Mouse (Mus musculus): ENCODE results near the gene Mrpl47. TPM values are rescaled to one million over a fixed set of nuclear protein-coding genes. Genes with fewer than 3 reads are reported as not detected.
"Not testable (repeated sequence)": the region's sequence is repeated elsewhere in the genome, so short reads cannot be mapped to it uniquely, and the experiment has no call there.

The Mrpl47 gene
- polyA plus RNA-seq, 1 experiment = 48.8 TPM

GRCm38 (mm10) chr3:32736244-32737171, 897 bp downstream of the Mrpl47 start, which contains the start of gene Ndufb5:
Ndufb5 (plus strand) TSS chr3:32736990.
- Histone ChIP-seq H3K4me3 (ENCODE audit: low read depth, low read length) (peak within 1 kb of the TSS; percentile 97), H3K27me3 (ENCODE audit: control insufficient read depth, insufficient read depth, low read length, poor library complexity, severe bottlenecking) (no peaks in the 10 kb centered on the region), H3K9ac (ENCODE audit: low read depth, poor library complexity, severe bottlenecking) (peak within 1 kb of the TSS; percentile 75), H3K27ac (ENCODE audit: insufficient read depth, low read length) (peak within 1 kb of the TSS; percentile 30), H3K9me3 (replicated peaks; ENCODE audit: control insufficient read depth, insufficient read depth, low read length, poor library complexity, severe bottlenecking) (no peaks in the 10 kb centered on the region), H3K4me1 (ENCODE audit: control insufficient read depth, insufficient read depth, low read length) (no peaks in the 10 kb centered on the region), H3K36me3 (ENCODE audit: control insufficient read depth, insufficient read depth, low read length, poor library complexity, severe bottlenecking) (peaks cover 12% of the 10 kb centered on the region)
- TF ChIP-seq EP300 (IDR thresholded peaks at IDR 0.05; ENCODE audit: insufficient read depth, low read depth, low read length) (peak; percentile 71), POLR2A (IDR thresholded peaks at IDR 0.05; ENCODE audit: insufficient read depth, low read length) (peak; percentile 8), CTCF (IDR thresholded peaks at IDR 0.05; ENCODE audit: low read depth, low read length) (no peak)

GRCm38 (mm10) chr3:32727861-32728260, 9.5 kb downstream of the Mrpl47 start:
- H3K4me3 ChIP-seq (ENCODE audit: low read depth, low read length) = no peak overlapping the region
- no peak overlapping the region for H3K9ac ChIP-seq (ENCODE audit: low read depth, poor library complexity, severe bottlenecking)
- peaks cover 10% of the 10 kb centered on the region for H3K9me3 ChIP-seq (replicated peaks; ENCODE audit: control insufficient read depth, insufficient read depth, low read length, poor library complexity, severe bottlenecking)
- no peaks in the 10 kb centered on the region for H3K27me3 ChIP-seq (ENCODE audit: control insufficient read depth, insufficient read depth, low read length, poor library complexity, severe bottlenecking)
- no peak overlapping the region for H3K27ac ChIP-seq (ENCODE audit: insufficient read depth, low read length)
- peaks cover 69% of the 10 kb centered on the region for H3K36me3 ChIP-seq (ENCODE audit: control insufficient read depth, insufficient read depth, low read length, poor library complexity, severe bottlenecking)
- no peaks in the 10 kb centered on the region for H3K4me1 ChIP-seq (ENCODE audit: control insufficient read depth, insufficient read depth, low read length)
- TF ChIP-seq POLR2A (IDR thresholded peaks at IDR 0.05; ENCODE audit: insufficient read depth, low read length) (no peak), EP300 (IDR thresholded peaks at IDR 0.05; ENCODE audit: insufficient read depth, low read depth, low read length) (no peak), CTCF (IDR thresholded peaks at IDR 0.05; ENCODE audit: low read depth, low read length) (no peak)

GRCm38 (mm10) chr3:32725951-32726350, 11.5 kb downstream of the Mrpl47 start:
- TF ChIP-seq CTCF (IDR thresholded peaks at IDR 0.05; ENCODE audit: low read depth, low read length) (no peak), POLR2A (IDR thresholded peaks at IDR 0.05; ENCODE audit: insufficient read depth, low read length) (no peak), EP300 (IDR thresholded peaks at IDR 0.05; ENCODE audit: insufficient read depth, low read depth, low read length) (no peak)
- Histone ChIP-seq H3K4me1 (ENCODE audit: control insufficient read depth, insufficient read depth, low read length) (no peaks in the 10 kb centered on the region), H3K9ac (ENCODE audit: low read depth, poor library complexity, severe bottlenecking) (no peak overlapping the region), H3K27ac (ENCODE audit: insufficient read depth, low read length) (no peak overlapping the region), H3K4me3 (ENCODE audit: low read depth, low read length) (no peak overlapping the region), H3K27me3 (ENCODE audit: control insufficient read depth, insufficient read depth, low read length, poor library complexity, severe bottlenecking) (no peaks in the 10 kb centered on the region), H3K9me3 (replicated peaks; ENCODE audit: control insufficient read depth, insufficient read depth, low read length, poor library complexity, severe bottlenecking) (peaks cover 16% of the 10 kb centered on the region), H3K36me3 (ENCODE audit: control insufficient read depth, insufficient read depth, low read length, poor library complexity, severe bottlenecking) (peaks cover 78% of the 10 kb centered on the region)

GRCm38 (mm10) chr3:32724191-32724590, 13.2 kb downstream of the Mrpl47 start:
- no peaks in the 10 kb centered on the region for H3K27me3 ChIP-seq (ENCODE audit: control insufficient read depth, insufficient read depth, low read length, poor library complexity, severe bottlenecking)
- no peaks in the 10 kb centered on the region for H3K4me1 ChIP-seq (ENCODE audit: control insufficient read depth, insufficient read depth, low read length)
- H3K27ac ChIP-seq (ENCODE audit: insufficient read depth, low read length) = no peak overlapping the region
- H3K36me3 ChIP-seq (ENCODE audit: control insufficient read depth, insufficient read depth, low read length, poor library complexity, severe bottlenecking) = peaks cover 85% of the 10 kb centered on the region
- no peak overlapping the region for H3K4me3 ChIP-seq (ENCODE audit: low read depth, low read length)
- H3K9me3 ChIP-seq (replicated peaks; ENCODE audit: control insufficient read depth, insufficient read depth, low read length, poor library complexity, severe bottlenecking) = peaks cover 16% of the 10 kb centered on the region
- no peak overlapping the region for H3K9ac ChIP-seq (ENCODE audit: low read depth, poor library complexity, severe bottlenecking)
- no peak for TF ChIP-seq POLR2A (IDR thresholded peaks at IDR 0.05; ENCODE audit: insufficient read depth, low read length)
- TF ChIP-seq CTCF (IDR thresholded peaks at IDR 0.05; ENCODE audit: low read depth, low read length) = no peak
- no peak for TF ChIP-seq EP300 (IDR thresholded peaks at IDR 0.05; ENCODE audit: insufficient read depth, low read depth, low read length)

GRCm38 (mm10) chr3:32718271-32718670, 19.1 kb downstream of the Mrpl47 start:
- no peaks in the 10 kb centered on the region for H3K27me3 ChIP-seq (ENCODE audit: control insufficient read depth, insufficient read depth, low read length, poor library complexity, severe bottlenecking)
- H3K27ac ChIP-seq (ENCODE audit: insufficient read depth, low read length) = no peak overlapping the region
- no peaks in the 10 kb centered on the region for H3K4me1 ChIP-seq (ENCODE audit: control insufficient read depth, insufficient read depth, low read length)
- no peak overlapping the region for H3K9ac ChIP-seq (ENCODE audit: low read depth, poor library complexity, severe bottlenecking)
- TF ChIP-seq CTCF (IDR thresholded peaks at IDR 0.05; ENCODE audit: low read depth, low read length) (no peak), POLR2A (IDR thresholded peaks at IDR 0.05; ENCODE audit: insufficient read depth, low read length) (no peak), EP300 (IDR thresholded peaks at IDR 0.05; ENCODE audit: insufficient read depth, low read depth, low read length) (no peak)
- H3K36me3 ChIP-seq (ENCODE audit: control insufficient read depth, insufficient read depth, low read length, poor library complexity, severe bottlenecking) = peaks cover 93% of the 10 kb centered on the region
- H3K9me3 ChIP-seq (replicated peaks; ENCODE audit: control insufficient read depth, insufficient read depth, low read length, poor library complexity, severe bottlenecking) = peaks cover 39% of the 10 kb centered on the region
- no peak overlapping the region for H3K4me3 ChIP-seq (ENCODE audit: low read depth, low read length)

- peaks cover 93% of the 10 kb centered on the region for H3K36me3 ChIP-seq (ENCODE audit: control insufficient read depth, insufficient read depth, low read length, poor library complexity, severe bottlenecking)
- H3K4me3 ChIP-seq (ENCODE audit: low read depth, low read length); H3K9ac ChIP-seq (ENCODE audit: low read depth, poor library complexity, severe bottlenecking): not testable (repeated sequence)
Measured at GRCm38 (mm10) chr3:32717403-32717802, 20.0 kb downstream of the Mrpl47 start.

More at GRCm38 (mm10) chr3:32717403-32717802, 20.0 kb downstream of the Mrpl47 start:
- H3K4me1 ChIP-seq (ENCODE audit: control insufficient read depth, insufficient read depth, low read length); H3K27ac ChIP-seq (ENCODE audit: insufficient read depth, low read length); H3K27me3 ChIP-seq (ENCODE audit: control insufficient read depth, insufficient read depth, low read length, poor library complexity, severe bottlenecking): not testable (repeated sequence)
- peaks cover 32% of the 10 kb centered on the region for H3K9me3 ChIP-seq (replicated peaks; ENCODE audit: control insufficient read depth, insufficient read depth, low read length, poor library complexity, severe bottlenecking)

Measured in ES-Bruce4 (cell line).